Mouse (Mus musculus) neural tube, embryonic 13.5 days (tissue): Measurements from ENCODE around the gene Babam2. TPM values are rescaled to one million over a fixed set of nuclear protein-coding genes. Genes with fewer than 3 reads are reported as not detected.

Experiments
- ATAC-seq: fragments of 200-750 bp; cut with Nextera tagmentation; 2 replicates; pipeline ENCODE4 v1.8.0; 2017; ENCODE audit warnings: low read depth, mild to moderate bottlenecking, moderate TSS enrichment, moderate library complexity
- H3K27ac ChIP-seq: fragments of 300-500 bp; sonication (generic); replicated peaks from 2 replicates; pipeline ENCODE4 v1.5.1; 2015; ENCODE audit warnings: moderate library complexity, mild to moderate bottlenecking, inconsistent platforms
- H3K27me3 ChIP-seq: fragments of 300-500 bp; sonication (generic); 2 replicates; pipeline ENCODE4 v1.6.1; 2015; ENCODE audit warnings: mild to moderate bottlenecking, inconsistent platforms
- H3K36me3 ChIP-seq: fragments of 300-500 bp; sonication (generic); 2 replicates; pipeline ENCODE4 v1.6.1; 2015; ENCODE audit warnings: mild to moderate bottlenecking, inconsistent platforms
- H3K4me1 ChIP-seq: fragments of 300-500 bp; sonication (generic); replicated peaks from 2 replicates; pipeline ENCODE4 v1.6.1; 2015; ENCODE audit warnings: inconsistent platforms
- H3K4me2 ChIP-seq: fragments of 300-500 bp; sonication (generic); 2 replicates; pipeline ENCODE4 v1.6.1; 2015; ENCODE audit warnings: inconsistent platforms, mild to moderate bottlenecking, moderate library complexity
- H3K4me3 ChIP-seq: fragments of 300-500 bp; sonication (generic); 2 replicates; pipeline ENCODE4 v1.5.1; 2015; ENCODE audit warnings: mild to moderate bottlenecking, inconsistent platforms
- H3K9ac ChIP-seq: fragments of 300-500 bp; sonication (generic); 2 replicates; pipeline ENCODE4 v1.6.1; 2015; ENCODE audit warnings: moderate library complexity, mild to moderate bottlenecking, inconsistent platforms
- H3K9me3 ChIP-seq: fragments of 300-500 bp; sonication (generic); 2 replicates; pipeline ENCODE4 v1.6.1; 2016; ENCODE audit warnings: inconsistent platforms
- WGBS: fragments of 180-500 bp; shearing (Covaris S2); methylation state at CpG from one replicate; pipeline ENCODE4 v1.1.7; 2015; 5-methylcytosine and 5-hydroxymethylcytosine counted together
- polyA plus RNA-seq: library from polyadenylated mRNA; unstranded; fragments of >200 nt; fragmentation: Nextera tagmentation; extraction: Ambion mirVana; gene quantifications from 2 replicates; pipeline ENCODE4 v1.2.1, GENCODE M21; 2015

The Babam2 gene
- polyA plus RNA-seq, 1 experiment from 2014 or later = 54.4 TPM

GRCm38 (mm10) chr5:31823673-31824072 lies 126.2 kb downstream of the Babam2 start:
- no peak overlapping the region for H3K4me3 ChIP-seq
- no peaks in the 10 kb centered on the region for H3K4me1 ChIP-seq
- H3K27me3 ChIP-seq = no peaks in the 10 kb centered on the region
- no peak for ATAC-seq
- no peaks in the 10 kb centered on the region for H3K36me3 ChIP-seq
- H3K27ac ChIP-seq = no peak overlapping the region
- no peak overlapping the region for H3K4me2 ChIP-seq
- H3K9ac ChIP-seq = no peak overlapping the region
- H3K9me3 ChIP-seq = no peaks in the 10 kb centered on the region
- 89% methylated on average over 3 of the region's 3 CpGs for WGBS

GRCm38 (mm10) chr5:31824126-31824525 lies 126.6 kb downstream of the Babam2 start:
- Histone ChIP-seq H3K9me3 (no peaks in the 10 kb centered on the region), H3K4me3 (no peak overlapping the region), H3K4me1 (no peaks in the 10 kb centered on the region), H3K4me2 (no peak overlapping the region), H3K27me3 (no peaks in the 10 kb centered on the region), H3K36me3 (no peaks in the 10 kb centered on the region), H3K9ac (no peak overlapping the region), H3K27ac (no peak overlapping the region)
- no peak for ATAC-seq
- WGBS = 78% methylated on average over 2 of the region's 2 CpGs

- no peak for ATAC-seq
- H3K4me2 ChIP-seq = no peak overlapping the region
- no peaks in the 10 kb centered on the region for H3K27me3 ChIP-seq
- no peak overlapping the region for H3K9ac ChIP-seq
- 96% methylated on average over 5 of the region's 5 CpGs for WGBS
- no peaks in the 10 kb centered on the region for H3K36me3 ChIP-seq
- no peaks in the 10 kb centered on the region for H3K4me1 ChIP-seq
- H3K4me3 ChIP-seq = no peak overlapping the region
- H3K27ac ChIP-seq = no peak overlapping the region
- no peaks in the 10 kb centered on the region for H3K9me3 ChIP-seq
Measured at GRCm38 (mm10) chr5:31827304-31827703, 129.8 kb downstream of the Babam2 start.

GRCm38 (mm10) chr5:31827896-31828295 lies 130.4 kb downstream of the Babam2 start:
- H3K4me2 ChIP-seq = no peak overlapping the region
- H3K9me3 ChIP-seq = no peaks in the 10 kb centered on the region
- H3K4me3 ChIP-seq = no peak overlapping the region
- H3K27ac ChIP-seq = no peak overlapping the region
- no peaks in the 10 kb centered on the region for H3K27me3 ChIP-seq
- no peaks in the 10 kb centered on the region for H3K4me1 ChIP-seq
- 90% methylated on average over 5 of the region's 5 CpGs for WGBS
- H3K36me3 ChIP-seq = no peaks in the 10 kb centered on the region
- ATAC-seq = no peak
- H3K9ac ChIP-seq = no peak overlapping the region

- no peak for ATAC-seq
- H3K36me3 ChIP-seq = no peaks in the 10 kb centered on the region
- H3K9ac ChIP-seq = no peak overlapping the region
- H3K4me1 ChIP-seq = no peaks in the 10 kb centered on the region
- H3K27me3 ChIP-seq = no peaks in the 10 kb centered on the region
- no peak overlapping the region for H3K4me2 ChIP-seq
- WGBS = 93% methylated on average over 10 of the region's 10 CpGs
- no peak overlapping the region for H3K4me3 ChIP-seq
- H3K9me3 ChIP-seq = no peaks in the 10 kb centered on the region
- no peak overlapping the region for H3K27ac ChIP-seq
Measured at GRCm38 (mm10) chr5:31828747-31829146, 131.3 kb downstream of the Babam2 start.

- WGBS = 69% methylated on average over 1 of the region's 1 CpGs
- no peaks in the 10 kb centered on the region for H3K27me3 ChIP-seq
Measured at GRCm38 (mm10) chr5:31829588-31829987, 132.1 kb downstream of the Babam2 start.

GRCm38 (mm10) chr5:31831587-31831986 lies 134.1 kb downstream of the Babam2 start:
- H3K4me1 ChIP-seq = no peaks in the 10 kb centered on the region
- peaks cover 14% of the 10 kb centered on the region for H3K9me3 ChIP-seq
- no peak overlapping the region for H3K9ac ChIP-seq
- H3K4me3 ChIP-seq = no peak overlapping the region
- ATAC-seq = no peak
- H3K27me3 ChIP-seq = no peaks in the 10 kb centered on the region
- WGBS = 69% methylated on average over 1 of the region's 1 CpGs
- no peaks in the 10 kb centered on the region for H3K36me3 ChIP-seq
- H3K4me2 ChIP-seq = no peak overlapping the region
- no peak overlapping the region for H3K27ac ChIP-seq

More at GRCm38 (mm10) chr5:31829588-31829987, 132.1 kb downstream of the Babam2 start:
- peaks cover 6% of the 10 kb centered on the region; the same call in 1 of the 2 replicates for H3K9me3 ChIP-seq
- no peak for ATAC-seq
- no peak overlapping the region for H3K4me2 ChIP-seq
- H3K4me1 ChIP-seq = no peaks in the 10 kb centered on the region
- no peak overlapping the region for H3K4me3 ChIP-seq
- H3K36me3 ChIP-seq = no peaks in the 10 kb centered on the region
- H3K9ac ChIP-seq = no peak overlapping the region
- no peak overlapping the region for H3K27ac ChIP-seq

GRCm38 (mm10) chr5:31835691-31836090 lies 138.2 kb downstream of the Babam2 start:
- ATAC-seq = no peak
- Histone ChIP-seq H3K27ac (no peak overlapping the region), H3K9me3 (peaks cover 14% of the 10 kb centered on the region), H3K4me3 (no peak overlapping the region), H3K27me3 (no peaks in the 10 kb centered on the region), H3K36me3 (no peaks in the 10 kb centered on the region), H3K4me2 (no peak overlapping the region), H3K9ac (no peak overlapping the region), H3K4me1 (no peaks in the 10 kb centered on the region)
- WGBS = 83% methylated on average over 2 of the region's 2 CpGs

GRCm38 (mm10) chr5:31839973-31840372 lies 142.5 kb downstream of the Babam2 start:
- H3K9me3 ChIP-seq = peaks cover 5% of the 10 kb centered on the region; the same call in 1 of the 2 replicates

GRCm38 (mm10) chr5:31840406-31840805 lies 142.9 kb downstream of the Babam2 start:
- ATAC-seq = no peak
- no peak overlapping the region for H3K27ac ChIP-seq
- H3K4me3 ChIP-seq = no peak overlapping the region
- no peaks in the 10 kb centered on the region for H3K36me3 ChIP-seq
- H3K27me3 ChIP-seq = no peaks in the 10 kb centered on the region
- no peak overlapping the region for H3K4me2 ChIP-seq
- H3K9me3 ChIP-seq = 0 out of 2 replicates have a peak, but pooled peaks cover under 1% of the 10 kb centered on the region
- 96% methylated on average over 1 of the region's 1 CpGs for WGBS
- H3K9ac ChIP-seq = no peak overlapping the region
- no peaks in the 10 kb centered on the region for H3K4me1 ChIP-seq

More at GRCm38 (mm10) chr5:31839973-31840372, 142.5 kb downstream of the Babam2 start:
- no peaks in the 10 kb centered on the region for H3K36me3 ChIP-seq
- H3K27me3 ChIP-seq = no peaks in the 10 kb centered on the region
- no peak overlapping the region for H3K4me2 ChIP-seq
- no peak overlapping the region for H3K27ac ChIP-seq
- H3K4me3 ChIP-seq = no peak overlapping the region
- ATAC-seq = no peak
- H3K9ac ChIP-seq = no peak overlapping the region
- H3K4me1 ChIP-seq = no peaks in the 10 kb centered on the region

GRCm38 (mm10) chr5:31844856-31845255 lies 147.4 kb downstream of the Babam2 start:
- Histone ChIP-seq H3K27me3 (no peaks in the 10 kb centered on the region), H3K4me2 (no peak overlapping the region), H3K4me3 (no peak overlapping the region), H3K9ac (no peak overlapping the region), H3K36me3 (no peaks in the 10 kb centered on the region), H3K9me3 (no peaks in the 10 kb centered on the region), H3K27ac (no peak overlapping the region), H3K4me1 (no peaks in the 10 kb centered on the region)
- WGBS = 89% methylated on average over 3 of the region's 3 CpGs
- ATAC-seq = no peak

GRCm38 (mm10) chr5:31846971-31847370 lies 149.5 kb downstream of the Babam2 start:
- H3K27me3 ChIP-seq = no peaks in the 10 kb centered on the region
- no peak overlapping the region for H3K4me3 ChIP-seq
- no peak overlapping the region for H3K9ac ChIP-seq
- H3K9me3 ChIP-seq = no peaks in the 10 kb centered on the region
- no peak overlapping the region for H3K27ac ChIP-seq
- no peaks in the 10 kb centered on the region for H3K4me1 ChIP-seq
- H3K4me2 ChIP-seq = no peak overlapping the region
- no peaks in the 10 kb centered on the region for H3K36me3 ChIP-seq
- ATAC-seq = no peak

- Histone ChIP-seq H3K27ac (no peak overlapping the region), H3K27me3 (no peaks in the 10 kb centered on the region), H3K4me2 (no peak overlapping the region), H3K36me3 (no peaks in the 10 kb centered on the region), H3K9ac (no peak overlapping the region), H3K9me3 (no peaks in the 10 kb centered on the region), H3K4me1 (no peaks in the 10 kb centered on the region), H3K4me3 (no peak overlapping the region)
- ATAC-seq = no peak
Measured at GRCm38 (mm10) chr5:31848995-31849394, 151.5 kb downstream of the Babam2 start.
